Mouse (Mus musculus) lung, adult 2 months (tissue): ENCODE results near the gene Abhd16a.

ENCODE experiments used
- CTCF ChIP-seq: fragments of 200-500 bp; IDR thresholded peaks from 2 replicates; pipeline ENCODE4 v1.5.1; 2011; ENCODE audit warnings: mild to moderate bottlenecking, low read length, control low read depth; ENCODE audit not compliant: insufficient read depth
- POLR2A ChIP-seq: fragments of 200-500 bp; IDR thresholded peaks from 2 replicates; pipeline ENCODE4 v1.6.1; 2011; ENCODE audit warnings: low read depth, mild to moderate bottlenecking, control low read depth, low read length, borderline replicate concordance; ENCODE audit errors: extremely low read depth

DNA sequence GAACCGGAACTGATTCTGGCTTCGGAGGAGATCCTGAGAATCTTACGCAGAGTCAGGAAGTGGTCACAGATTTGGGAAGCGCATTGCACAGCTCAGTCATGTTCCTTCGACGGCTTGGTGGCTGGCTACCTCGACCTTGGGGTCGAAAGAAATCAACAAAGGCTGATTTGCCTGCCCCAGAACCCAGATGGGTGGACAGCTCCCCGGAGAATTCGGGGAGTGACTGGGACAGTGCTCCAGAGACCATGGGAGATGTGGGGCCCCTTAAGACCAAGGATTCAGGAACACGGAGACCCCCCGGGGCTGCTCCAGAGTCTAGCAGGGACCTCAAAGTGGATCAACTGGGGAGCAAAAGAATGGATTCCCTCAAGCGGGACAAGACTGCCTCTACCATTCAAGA is 38.0 kb downstream of the Abhd16a start:
- TF ChIP-seq CTCF = no peak
- no peak for TF ChIP-seq POLR2A
